Mouse (Mus musculus) right cerebral cortex, postnatal 36 days (tissue): ENCODE results near the gene Tomm22.

Experiments used
- DNase-seq, 2 experiments: peaks; one replicate each; pipeline ENCODE4 v3.0.0; 2022; ENCODE audit warnings: low spot score in 2 of 2, mixed read lengths in 1 of 2

Tomm22 gene

GRCm38 (mm10) chr15:79720796-79721195 is 50.1 kb downstream of the Tomm22 start:
- DNase-seq: no peak
